Mouse (Mus musculus): ENCODE results near the gene Kpna2.

DNA sequence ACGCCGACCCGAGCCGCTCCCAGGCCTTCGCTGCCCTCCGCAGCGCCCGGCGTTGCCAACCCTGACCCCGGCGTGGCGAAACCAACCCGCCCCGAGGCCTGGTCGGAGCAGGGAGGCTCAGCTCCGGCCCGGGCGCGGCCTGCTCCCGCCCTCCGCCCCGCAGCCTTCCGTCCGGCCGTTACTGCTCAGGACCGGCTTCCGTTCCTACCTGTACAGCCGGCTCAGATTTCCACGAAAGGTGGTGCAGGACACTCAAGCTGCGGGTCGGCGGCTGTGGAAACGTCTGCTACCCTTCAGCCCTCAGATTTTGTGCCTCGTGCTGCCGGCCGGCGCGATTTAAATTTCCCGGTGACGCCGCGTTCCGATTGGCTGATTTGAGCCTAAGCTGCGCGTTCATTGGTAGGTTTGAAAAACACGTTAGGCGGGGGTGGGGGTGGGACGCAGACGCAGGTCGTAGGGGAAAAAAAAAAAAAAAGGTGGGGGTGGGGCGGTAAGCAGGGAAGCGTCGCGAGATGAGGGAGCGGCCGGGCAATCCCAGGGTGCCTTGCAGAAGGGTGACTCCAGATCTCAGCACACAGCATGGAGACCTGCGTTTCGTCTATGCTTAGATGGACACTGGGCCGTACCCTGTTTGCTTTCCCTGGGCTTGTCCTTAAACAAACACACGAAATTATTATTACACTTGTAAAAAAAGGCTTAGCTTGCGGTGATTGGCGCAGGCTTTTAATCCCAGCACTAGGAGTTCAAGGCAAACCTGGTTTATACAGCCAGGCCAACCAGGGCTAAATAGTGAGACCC, at the start of gene Kpna2:
- peak; percentile 96 for TF ChIP-seq CHD2 (IDR thresholded peaks at IDR 0.05; ENCODE audit: low read depth, low read length)
- TF ChIP-seq ZC3H11A (IDR thresholded peaks at IDR 0.05; ENCODE audit: borderline replicate concordance, low read depth, low read length) = no peak
- TF ChIP-seq HCFC1 (IDR thresholded peaks at IDR 0.05; ENCODE audit: borderline replicate concordance, insufficient read depth, low read length) = no peak; the same call in 1 of the 2 replicates

Measured in ES-E14 (cell line).